Mouse (Mus musculus): Measurements from ENCODE around the gene Acy3. TPM values are rescaled to one million over a fixed set of nuclear protein-coding genes. Genes with fewer than 3 reads are reported as not detected.
A peak's percentile ranks its signal among the peaks of the same experiment; 100 is the strongest.

Acy3 gene
- polyA plus RNA-seq, 1 experiment from 2014 or later = 4.3 TPM

DNA sequence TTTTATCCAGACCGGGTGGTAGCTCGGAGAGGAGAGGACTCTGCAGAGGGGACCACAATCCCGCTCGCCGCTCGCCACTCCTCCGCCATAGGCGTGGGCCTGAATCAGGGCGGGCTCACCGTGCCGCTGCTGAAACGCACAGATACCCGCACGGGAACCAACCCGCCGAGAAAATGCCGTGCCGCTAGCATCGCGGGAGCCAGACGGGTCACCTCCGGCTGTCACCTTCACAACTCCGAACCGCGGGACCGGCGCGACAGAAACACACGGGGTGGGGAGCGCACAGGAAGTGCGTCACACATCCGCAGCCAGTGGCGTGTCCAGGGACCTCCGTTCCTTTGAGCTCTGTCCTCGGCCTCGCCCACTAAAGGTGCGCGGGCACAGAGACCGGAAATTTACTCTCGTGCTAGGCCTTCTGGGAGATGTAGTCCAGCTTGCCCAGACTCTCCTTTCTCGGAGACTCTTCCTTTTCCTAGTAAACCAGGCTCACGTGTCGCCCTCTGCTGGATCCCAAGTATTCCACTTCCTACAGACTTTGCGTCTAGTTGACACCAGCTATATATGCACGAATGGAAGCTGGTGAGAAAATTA lies 26.2 kb downstream of the Acy3 start, which contains the start of gene Ndufv1:
Ndufv1 (minus strand) TSS at position 375 of the 591 bp plus-strand sequence.
- H3K27ac ChIP-seq (replicated peaks; ENCODE audit: low read depth, low read length) = no peak within 1 kb of the TSS
- ATAC-seq (ENCODE audit: insufficient number of reproducible peaks, low FRiP score, low TSS enrichment, low read depth) = peak; percentile 98
- 0 out of 2 replicates have a peak, but pooled peaks cover 3% of the 10 kb centered on the region for H3K4me1 ChIP-seq (ENCODE audit: control insufficient read depth, insufficient read depth, low read length)
- peaks cover 11% of the 10 kb centered on the region for H3K36me3 ChIP-seq (ENCODE audit: control insufficient read depth, insufficient read depth, low read length)
- peak within 1 kb of the TSS; percentile 76 for H3K4me2 ChIP-seq (ENCODE audit: low read depth, severe bottlenecking)
- peak; percentile 98 for DNase-seq (ENCODE audit: low spot score)
- no peaks in the 10 kb centered on the region for H3K27me3 ChIP-seq (ENCODE audit: control insufficient read depth, insufficient read depth, low read length)
- no peaks in the 10 kb centered on the region for H3K9me3 ChIP-seq (ENCODE audit: control insufficient read depth, low read length)
- WGBS = under 1% methylated on average over 45 of the region's 45 CpGs
- H3K4me3 ChIP-seq (ENCODE audit: low read depth, low read length) = peak within 1 kb of the TSS; percentile 67
- H3K9ac ChIP-seq (ENCODE audit: low read length) = peak within 1 kb of the TSS; percentile 68

DNA sequence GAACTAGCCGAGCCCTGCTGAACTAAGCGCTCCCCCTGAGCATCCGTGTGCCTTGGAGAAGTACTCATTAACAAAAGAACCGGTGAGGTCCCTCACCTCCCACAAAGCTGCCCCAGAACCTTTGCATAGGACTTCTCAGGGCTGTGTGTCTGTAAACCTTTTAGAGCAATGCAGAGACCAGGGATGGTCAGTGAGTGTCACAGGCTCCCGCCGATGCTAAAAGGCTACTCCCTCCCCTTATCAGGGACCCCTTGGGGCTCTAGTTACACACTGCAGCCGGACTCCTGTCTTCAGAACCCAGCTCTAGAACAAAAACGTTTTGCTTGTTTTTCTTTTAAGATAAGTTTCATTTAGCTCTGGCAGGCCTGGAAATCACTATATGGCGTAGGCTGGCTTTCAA lies 26.7 kb downstream of the Acy3 start:
- H3K4me2 ChIP-seq (ENCODE audit: low read depth, severe bottlenecking) = peak overlapping the region; percentile 44
- H3K4me1 ChIP-seq (ENCODE audit: control insufficient read depth, insufficient read depth, low read length) = 0 out of 2 replicates have a peak, but pooled peaks cover 3% of the 10 kb centered on the region
- no peak for DNase-seq (ENCODE audit: low spot score)
- no peaks in the 10 kb centered on the region for H3K27me3 ChIP-seq (ENCODE audit: control insufficient read depth, insufficient read depth, low read length)
- H3K9ac ChIP-seq (ENCODE audit: low read length) = peak overlapping the region; percentile 65
- peak overlapping the region; percentile 67 for H3K4me3 ChIP-seq (ENCODE audit: low read depth, low read length)
- peaks cover 6% of the 10 kb centered on the region; the same call in 1 of the 2 replicates for H3K36me3 ChIP-seq (ENCODE audit: control insufficient read depth, insufficient read depth, low read length)
- no peaks in the 10 kb centered on the region for H3K9me3 ChIP-seq (ENCODE audit: control insufficient read depth, low read length)
- no peak overlapping the region for H3K27ac ChIP-seq (replicated peaks; ENCODE audit: low read depth, low read length)
- peak; percentile 38; the same call in 1 of the 2 replicates for ATAC-seq (ENCODE audit: insufficient number of reproducible peaks, low FRiP score, low TSS enrichment, low read depth)
- 24% methylated on average over 9 of the region's 9 CpGs for WGBS

DNA sequence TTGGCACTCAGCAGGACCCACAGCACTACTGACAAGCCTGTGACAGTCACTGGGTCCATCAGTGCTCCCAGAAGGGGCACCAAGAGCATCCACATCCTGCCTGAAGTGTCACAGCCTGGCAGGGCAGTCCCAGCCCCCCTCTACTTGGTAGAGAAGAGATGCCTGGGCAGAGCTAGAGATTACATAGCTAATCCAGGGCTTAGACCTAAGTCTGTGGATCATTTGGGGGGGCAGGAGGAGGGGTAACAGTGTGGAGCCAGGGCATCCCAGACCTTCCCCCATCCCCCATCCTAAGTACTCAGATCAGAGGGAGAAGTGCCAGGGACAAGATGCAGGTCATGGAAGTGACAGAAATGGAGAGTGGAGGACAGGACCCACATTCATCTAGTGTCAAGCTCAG lies 28.4 kb downstream of the Acy3 start:
- Histone ChIP-seq H3K27me3 (ENCODE audit: control insufficient read depth, insufficient read depth, low read length) (no peaks in the 10 kb centered on the region), H3K4me3 (ENCODE audit: low read depth, low read length) (no peak overlapping the region), H3K27ac (replicated peaks; ENCODE audit: low read depth, low read length) (no peak overlapping the region), H3K4me1 (ENCODE audit: control insufficient read depth, insufficient read depth, low read length) (0 out of 2 replicates have a peak, but pooled peaks cover 3% of the 10 kb centered on the region), H3K36me3 (ENCODE audit: control insufficient read depth, insufficient read depth, low read length) (no peaks in the 10 kb centered on the region), H3K9me3 (ENCODE audit: control insufficient read depth, low read length) (no peaks in the 10 kb centered on the region), H3K4me2 (ENCODE audit: low read depth, severe bottlenecking) (no peak overlapping the region), H3K9ac (ENCODE audit: low read length) (no peak overlapping the region)
- DNase-seq (ENCODE audit: low spot score) = no peak
- ATAC-seq (ENCODE audit: insufficient number of reproducible peaks, low FRiP score, low TSS enrichment, low read depth) = no peak

DNA sequence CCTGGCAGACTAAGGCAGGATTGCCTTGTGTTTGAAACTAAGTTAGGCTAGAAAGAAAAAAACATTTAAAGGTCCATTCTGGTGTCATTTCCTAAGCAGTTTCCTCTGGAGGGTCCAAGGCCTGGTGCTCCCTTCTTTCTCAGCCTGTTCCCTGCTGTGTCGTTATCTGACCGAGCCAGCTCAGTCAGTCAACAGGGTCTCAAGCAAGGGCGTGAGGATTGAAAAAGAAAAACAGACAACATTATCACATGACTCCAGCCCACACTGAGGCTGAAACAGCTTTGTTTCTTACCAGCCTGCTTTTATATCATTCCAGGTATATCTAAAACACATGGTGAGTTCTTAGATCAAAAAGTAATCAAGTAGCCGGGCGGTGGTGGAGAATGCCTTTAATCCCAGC lies 29.3 kb downstream of the Acy3 start:
- H3K9me3 ChIP-seq (ENCODE audit: control insufficient read depth, low read length) = no peaks in the 10 kb centered on the region
- H3K36me3 ChIP-seq (ENCODE audit: control insufficient read depth, insufficient read depth, low read length) = no peaks in the 10 kb centered on the region
- H3K4me2 ChIP-seq (ENCODE audit: low read depth, severe bottlenecking) = no peak overlapping the region
- DNase-seq (ENCODE audit: low spot score) (no peak), ATAC-seq (ENCODE audit: insufficient number of reproducible peaks, low FRiP score, low TSS enrichment, low read depth) (no peak)
- H3K4me1 ChIP-seq (ENCODE audit: control insufficient read depth, insufficient read depth, low read length) = 0 out of 2 replicates have a peak, but pooled peaks cover 3% of the 10 kb centered on the region
- H3K4me3 ChIP-seq (ENCODE audit: low read depth, low read length) = no peak overlapping the region
- H3K27me3 ChIP-seq (ENCODE audit: control insufficient read depth, insufficient read depth, low read length) = no peaks in the 10 kb centered on the region
- no peak overlapping the region; the same call in 1 of the 2 replicates for H3K9ac ChIP-seq (ENCODE audit: low read length)
- no peak overlapping the region for H3K27ac ChIP-seq (replicated peaks; ENCODE audit: low read depth, low read length)
- WGBS = 59% methylated on average over 5 of the region's 5 CpGs

DNA sequence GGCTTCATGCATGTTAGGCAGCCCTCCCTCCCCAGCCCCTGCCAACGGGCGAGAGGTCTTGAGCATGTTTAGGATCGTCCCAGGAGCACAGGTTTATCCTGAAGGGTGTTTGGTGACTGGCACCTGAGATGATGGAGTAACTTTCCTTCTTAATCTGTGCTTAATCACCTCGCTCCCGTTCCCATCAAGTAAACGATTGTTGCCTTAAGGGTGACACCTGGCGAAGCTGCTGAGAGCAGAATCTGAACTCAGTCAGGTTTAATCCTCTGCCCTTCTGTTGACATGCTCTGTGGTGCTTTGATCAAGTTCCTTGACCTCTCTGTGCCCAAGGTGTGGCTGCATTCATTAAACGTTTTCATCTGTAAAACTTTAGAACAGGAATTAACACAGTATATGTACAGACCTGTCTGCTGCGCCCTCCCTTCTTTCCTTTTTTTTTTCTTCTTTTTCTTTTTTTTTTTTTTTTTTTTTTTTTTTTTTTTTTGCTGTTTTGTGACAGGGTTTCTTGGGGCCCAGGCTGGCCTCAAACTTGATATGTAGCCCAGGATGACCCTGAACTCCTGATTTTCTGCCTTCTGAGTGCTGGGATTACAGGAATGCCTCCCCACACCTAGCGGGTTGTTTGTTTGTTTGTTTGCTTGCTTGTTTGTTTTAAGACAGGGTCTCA lies 31.7 kb downstream of the Acy3 start:
- ATAC-seq (ENCODE audit: insufficient number of reproducible peaks, low FRiP score, low TSS enrichment, low read depth) (no peak), DNase-seq (ENCODE audit: low spot score) (no peak)
- H3K9ac ChIP-seq (ENCODE audit: low read length) = no peak overlapping the region
- H3K36me3 ChIP-seq (ENCODE audit: control insufficient read depth, insufficient read depth, low read length) = no peaks in the 10 kb centered on the region
- no peaks in the 10 kb centered on the region for H3K4me1 ChIP-seq (ENCODE audit: control insufficient read depth, insufficient read depth, low read length)
- 56% methylated on average over 10 of the region's 10 CpGs for WGBS
- no peak overlapping the region for H3K4me3 ChIP-seq (ENCODE audit: low read depth, low read length)
- H3K9me3 ChIP-seq (ENCODE audit: control insufficient read depth, low read length) = no peaks in the 10 kb centered on the region
- no peak overlapping the region for H3K4me2 ChIP-seq (ENCODE audit: low read depth, severe bottlenecking)
- H3K27ac ChIP-seq (replicated peaks; ENCODE audit: low read depth, low read length) = no peak overlapping the region
- H3K27me3 ChIP-seq (ENCODE audit: control insufficient read depth, insufficient read depth, low read length) = no peaks in the 10 kb centered on the region

DNA sequence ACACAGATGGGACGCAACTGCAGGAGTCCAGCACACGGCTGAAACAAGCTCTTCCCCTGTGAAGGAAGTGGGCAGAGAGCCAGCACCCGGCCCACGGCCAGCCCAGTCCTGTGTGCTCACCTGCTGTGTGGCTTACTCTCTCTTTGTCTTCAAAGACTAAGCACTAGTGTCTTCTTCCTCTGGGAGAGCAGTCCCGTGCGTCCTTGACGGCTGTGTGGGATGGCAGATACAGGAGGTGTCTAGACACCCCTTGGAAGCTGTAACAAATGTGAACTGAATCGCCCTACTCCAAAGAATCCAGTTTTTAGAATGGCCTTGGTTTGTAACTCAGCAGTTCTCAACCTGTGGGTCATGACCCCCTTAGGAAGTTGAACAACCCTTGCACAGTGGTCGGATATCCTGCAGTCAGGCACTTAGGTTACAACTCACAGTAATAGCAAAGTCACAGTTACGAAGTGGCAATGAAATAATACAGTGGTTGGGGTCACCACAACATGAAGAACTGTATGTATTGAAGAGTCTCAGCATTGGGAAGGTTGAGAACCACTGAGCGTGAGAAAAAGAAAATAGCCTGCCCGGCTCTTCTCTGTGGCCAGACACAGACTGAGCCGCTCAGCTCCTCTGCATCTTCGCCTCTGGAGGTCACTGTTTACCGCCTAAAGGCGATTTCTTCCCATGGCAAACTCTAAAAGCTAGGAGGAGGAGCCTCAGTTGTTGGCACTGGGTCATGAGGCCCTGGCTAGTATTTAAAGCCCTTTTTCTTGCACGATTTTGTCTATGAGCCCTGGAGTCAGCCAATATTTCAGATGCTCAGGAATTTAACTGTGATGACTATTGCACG lies 32.6 kb downstream of the Acy3 start:
- ATAC-seq (ENCODE audit: insufficient number of reproducible peaks, low FRiP score, low TSS enrichment, low read depth) = 0 out of 2 replicates have a peak, but pooled peaks have one; percentile 17

DNA sequence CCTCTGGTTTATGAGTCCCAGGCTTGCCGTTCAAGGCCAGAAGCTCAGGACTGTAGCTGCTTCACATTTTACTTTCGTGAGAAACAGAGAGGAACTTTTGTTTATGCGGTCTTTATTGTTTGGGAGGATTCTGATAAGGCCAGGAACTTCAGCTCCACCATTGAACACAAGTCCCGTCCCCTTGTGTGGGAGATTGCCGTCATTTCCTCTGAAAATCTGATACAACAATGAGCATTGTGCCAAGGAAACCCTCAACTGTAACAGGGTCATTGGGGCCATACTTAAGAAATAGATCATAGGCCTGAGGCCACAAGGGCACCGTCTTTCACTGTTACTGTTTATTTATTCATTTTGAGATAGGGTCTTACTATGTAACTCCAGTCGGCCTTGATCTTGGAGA lies 36.8 kb downstream of the Acy3 start:
- WGBS = 78% methylated on average over 7 of the region's 7 CpGs
- Histone ChIP-seq H3K4me1 (ENCODE audit: control insufficient read depth, insufficient read depth, low read length) (no peaks in the 10 kb centered on the region), H3K9ac (ENCODE audit: low read length) (no peak overlapping the region), H3K36me3 (ENCODE audit: control insufficient read depth, insufficient read depth, low read length) (no peaks in the 10 kb centered on the region), H3K27ac (replicated peaks; ENCODE audit: low read depth, low read length) (no peak overlapping the region), H3K9me3 (ENCODE audit: control insufficient read depth, low read length) (peaks cover 3% of the 10 kb centered on the region; the same call in 1 of the 2 replicates), H3K4me2 (ENCODE audit: low read depth, severe bottlenecking) (no peak overlapping the region), H3K4me3 (ENCODE audit: low read depth, low read length) (no peak overlapping the region), H3K27me3 (ENCODE audit: control insufficient read depth, insufficient read depth, low read length) (no peaks in the 10 kb centered on the region)
- DNase-seq (ENCODE audit: low spot score) = no peak
- ATAC-seq (ENCODE audit: insufficient number of reproducible peaks, low FRiP score, low TSS enrichment, low read depth) = no peak

More for the DNA sequence above, 32.6 kb downstream of the Acy3 start:
- Histone ChIP-seq H3K4me1 (ENCODE audit: control insufficient read depth, insufficient read depth, low read length) (no peaks in the 10 kb centered on the region), H3K27ac (replicated peaks; ENCODE audit: low read depth, low read length) (no peak overlapping the region), H3K4me3 (ENCODE audit: low read depth, low read length) (no peak overlapping the region), H3K36me3 (ENCODE audit: control insufficient read depth, insufficient read depth, low read length) (no peaks in the 10 kb centered on the region), H3K27me3 (ENCODE audit: control insufficient read depth, insufficient read depth, low read length) (no peaks in the 10 kb centered on the region), H3K9ac (ENCODE audit: low read length) (no peak overlapping the region), H3K9me3 (ENCODE audit: control insufficient read depth, low read length) (no peaks in the 10 kb centered on the region), H3K4me2 (ENCODE audit: low read depth, severe bottlenecking) (no peak overlapping the region)
- DNase-seq (ENCODE audit: low spot score) = peak; percentile 75
- WGBS = 41% methylated on average over 18 of the region's 18 CpGs

DNA sequence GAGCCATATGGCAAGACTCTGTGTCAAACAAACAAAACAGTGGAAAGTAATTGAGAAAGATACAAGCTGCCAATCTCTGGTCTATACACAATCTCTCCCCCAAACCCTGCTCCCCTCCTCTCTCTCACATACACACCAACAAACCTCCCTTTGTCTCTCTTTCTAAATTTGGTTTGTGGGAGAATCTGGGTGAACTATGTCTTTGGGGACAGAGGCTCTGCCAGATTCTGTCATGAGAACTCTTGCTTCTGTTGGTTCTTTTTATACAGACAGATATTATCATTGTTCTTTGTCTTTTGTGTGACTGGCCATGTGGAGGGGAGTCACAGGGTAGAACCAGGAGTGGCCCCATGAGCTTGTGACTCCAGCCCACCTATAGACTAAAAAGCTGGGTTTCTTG lies 41.2 kb downstream of the Acy3 start:
- ATAC-seq (ENCODE audit: insufficient number of reproducible peaks, low FRiP score, low TSS enrichment, low read depth) (no peak), DNase-seq (ENCODE audit: low spot score) (no peak)
- H3K36me3 ChIP-seq (ENCODE audit: control insufficient read depth, insufficient read depth, low read length) = no peaks in the 10 kb centered on the region
- no peak overlapping the region for H3K27ac ChIP-seq (replicated peaks; ENCODE audit: low read depth, low read length)
- H3K9ac ChIP-seq (ENCODE audit: low read length) = no peak overlapping the region
- no peaks in the 10 kb centered on the region for H3K27me3 ChIP-seq (ENCODE audit: control insufficient read depth, insufficient read depth, low read length)
- H3K4me3 ChIP-seq (ENCODE audit: low read depth, low read length) = no peak overlapping the region
- H3K9me3 ChIP-seq (ENCODE audit: control insufficient read depth, low read length) = peaks cover 3% of the 10 kb centered on the region; the same call in 1 of the 2 replicates
- no peak overlapping the region for H3K4me2 ChIP-seq (ENCODE audit: low read depth, severe bottlenecking)
- no peaks in the 10 kb centered on the region for H3K4me1 ChIP-seq (ENCODE audit: control insufficient read depth, insufficient read depth, low read length)
